Mouse (Mus musculus) urinary bladder, adult 18-20 months (tissue): ENCODE data around the gene Yap1.
"Not testable (repeated sequence)": the region's sequence is repeated elsewhere in the genome, so short reads cannot be mapped to it uniquely, and the experiment has no call there.

Experiments
- DNase-seq, 2 experiments: peaks; one replicate each; pipeline ENCODE4 v3.0.0; 2022; ENCODE audit warnings: low spot score in 2 of 2, mixed read lengths in 2 of 2

Yap1 gene

DNA sequence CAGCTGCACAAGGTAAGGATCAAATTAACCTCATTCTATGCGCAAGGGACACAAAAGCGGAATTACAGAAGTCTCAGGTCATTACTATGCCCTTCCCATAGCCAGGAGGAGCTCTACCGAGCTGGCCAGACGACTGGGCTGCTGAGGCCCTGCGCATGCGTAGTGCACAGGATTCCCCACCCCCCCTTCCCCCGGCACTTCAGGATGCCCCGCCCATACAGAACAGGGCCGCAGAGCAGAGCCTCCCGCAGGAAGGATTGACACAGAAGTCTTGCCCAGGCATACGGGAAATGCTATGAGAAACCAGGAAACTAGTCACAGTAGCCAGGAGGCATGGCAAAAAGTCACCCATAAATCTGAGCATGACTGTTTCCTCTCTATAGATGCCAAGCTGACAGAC is 89.9 kb downstream of the Yap1 start:
- peak in 1 of 2 experiments; percentile 29 for DNase-seq

DNA sequence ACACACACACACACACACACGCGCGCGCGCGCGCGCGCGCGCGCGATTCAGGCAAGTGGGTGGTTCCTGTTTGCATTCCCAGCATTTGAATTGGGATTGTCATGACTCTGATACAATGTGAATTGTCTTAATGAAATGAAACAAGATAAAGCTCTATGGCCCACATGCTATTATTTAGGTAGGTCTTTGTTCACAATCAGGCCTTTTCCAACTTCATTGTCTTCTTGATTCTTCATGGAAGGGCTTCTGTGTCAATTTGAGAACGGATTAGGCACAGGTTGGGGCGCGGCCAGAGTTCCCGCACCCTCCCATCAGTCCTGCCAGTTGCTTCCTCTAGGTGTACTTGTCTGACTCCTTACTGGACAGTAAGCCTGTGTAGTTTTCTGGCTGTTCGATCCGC is 90.4 kb downstream of the Yap1 start:
- no peak for DNase-seq

DNA sequence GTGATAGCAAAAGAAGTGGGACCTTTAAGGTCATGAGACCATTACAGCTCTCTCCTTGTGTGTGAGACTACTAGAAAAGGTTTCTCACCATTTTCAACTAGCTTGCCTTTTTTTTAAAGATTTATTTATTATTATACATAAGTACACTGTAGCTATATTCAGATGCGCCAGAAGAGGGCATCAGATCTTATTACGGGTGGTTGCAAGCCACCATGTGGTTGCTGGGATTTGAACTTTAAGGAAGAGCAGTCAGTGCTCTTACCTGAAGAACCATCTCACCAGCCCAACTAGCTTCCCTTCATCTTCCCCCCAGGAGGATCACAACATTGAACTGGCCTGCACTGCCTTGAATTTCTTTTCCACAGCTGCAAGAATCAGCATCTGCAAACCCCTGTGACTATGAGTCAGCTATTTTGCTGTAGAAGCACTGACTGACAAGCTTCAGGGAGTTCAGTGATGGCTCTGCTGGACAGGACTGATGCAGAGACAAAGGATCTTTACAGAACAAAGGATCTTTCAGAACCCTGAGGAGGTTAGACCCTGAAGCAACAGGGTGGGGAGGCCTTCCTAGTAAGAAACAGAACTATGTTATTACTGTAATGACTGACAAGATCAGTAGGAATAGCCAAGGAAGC is 96.9 kb downstream of the Yap1 start:
- no peak for DNase-seq

DNA sequence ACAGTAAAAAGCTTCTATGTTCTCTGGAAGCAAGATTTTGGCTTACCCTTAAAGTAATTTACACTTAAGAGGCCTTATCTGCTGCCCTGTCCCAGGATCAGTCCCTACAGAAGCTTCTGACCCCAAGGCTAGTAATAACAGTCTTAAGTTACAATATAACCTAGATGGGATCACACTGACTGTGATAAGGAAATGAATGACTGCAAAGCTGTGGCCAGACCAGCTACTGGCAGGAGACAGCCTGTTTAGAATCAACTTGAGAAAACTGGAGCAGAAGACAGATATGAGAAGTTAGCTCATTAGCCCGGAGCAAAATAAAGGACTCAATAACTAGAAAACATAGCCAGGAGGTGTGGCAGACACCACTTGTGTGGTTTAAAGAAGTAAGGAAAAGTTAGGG is 97.8 kb downstream of the Yap1 start:
- no peak for DNase-seq

DNA sequence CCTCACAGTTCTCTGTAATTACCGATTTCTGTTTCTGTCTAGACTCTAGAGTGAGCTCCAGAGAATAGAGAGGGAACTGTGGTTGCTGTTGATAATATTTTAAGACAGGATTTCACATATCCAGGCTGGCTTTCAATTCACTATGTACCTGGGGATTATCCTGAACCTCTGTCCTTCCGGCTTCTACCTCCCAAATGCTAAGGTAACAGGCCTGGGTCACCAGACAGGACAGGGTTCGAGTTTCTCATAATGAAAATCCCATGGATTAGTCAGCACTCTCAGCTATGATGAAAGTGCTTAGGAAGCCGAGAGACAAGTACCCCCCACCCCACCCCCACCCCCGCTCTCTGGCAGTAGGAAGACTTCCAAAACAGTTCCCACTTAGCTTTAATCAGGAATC is 100.6 kb downstream of the Yap1 start:
- DNase-seq: no peak

DNA sequence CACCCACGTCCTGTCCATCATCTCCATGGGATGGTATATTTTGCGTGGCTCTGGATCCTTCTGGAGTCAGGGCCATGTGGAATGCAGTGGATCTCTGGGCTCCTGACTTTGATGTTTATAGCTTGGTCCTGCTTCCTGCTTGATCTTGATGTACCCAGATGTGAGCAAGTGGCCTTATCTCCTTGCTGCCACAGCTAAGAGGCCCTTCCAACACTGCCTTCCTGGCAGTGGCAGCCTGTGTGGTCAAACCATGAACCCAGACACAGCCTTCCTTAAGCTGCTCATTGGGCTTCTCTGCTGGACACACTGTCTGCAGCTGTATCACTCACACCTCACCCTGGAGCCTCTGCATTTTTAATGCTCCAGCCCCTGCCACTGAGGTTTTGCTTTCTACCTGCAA is 101.1 kb downstream of the Yap1 start:
- DNase-seq: no peak

DNA sequence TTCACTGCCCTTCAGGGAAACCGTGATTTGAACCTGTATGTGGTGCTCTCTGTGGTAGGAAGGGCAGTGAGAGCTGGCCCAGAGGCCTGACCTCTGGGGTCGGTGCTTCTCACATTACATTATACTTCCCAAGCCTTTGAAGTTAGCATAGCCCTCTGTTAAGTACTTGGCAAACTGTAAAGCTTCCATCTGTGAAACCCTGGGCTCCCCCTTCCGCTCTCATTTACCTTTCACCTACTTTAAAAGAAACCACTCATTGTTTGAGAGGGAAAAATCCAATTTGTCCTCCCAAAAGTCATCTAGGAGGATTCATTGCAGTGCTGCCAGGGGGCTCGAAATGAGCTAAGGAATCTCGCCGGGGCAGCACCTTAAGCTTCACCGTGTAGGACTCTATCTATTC is 102.1 kb downstream of the Yap1 start:
- DNase-seq: no peak

DNA sequence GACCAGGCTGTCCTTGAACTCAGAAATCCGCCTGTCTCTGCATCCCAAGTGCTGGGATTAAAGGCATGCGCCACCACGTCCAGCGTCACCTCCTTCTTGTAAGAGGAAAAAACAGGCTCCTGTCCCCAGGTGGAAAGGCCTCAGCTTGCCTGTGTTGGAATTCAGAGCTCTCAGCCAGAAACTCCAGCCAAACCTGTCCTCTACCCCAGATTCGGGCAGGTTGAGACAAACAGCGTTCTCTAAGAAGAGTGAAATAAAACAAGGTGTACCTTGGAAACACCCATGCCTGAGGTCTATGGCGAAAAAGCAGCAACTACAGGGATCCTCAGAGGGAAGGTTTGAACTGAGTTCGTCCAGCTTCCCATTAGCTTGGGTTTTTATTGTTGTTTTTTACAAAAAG is 103.4 kb downstream of the Yap1 start:
- DNase-seq: peak in 1 of 2 experiments; percentile 26

DNA sequence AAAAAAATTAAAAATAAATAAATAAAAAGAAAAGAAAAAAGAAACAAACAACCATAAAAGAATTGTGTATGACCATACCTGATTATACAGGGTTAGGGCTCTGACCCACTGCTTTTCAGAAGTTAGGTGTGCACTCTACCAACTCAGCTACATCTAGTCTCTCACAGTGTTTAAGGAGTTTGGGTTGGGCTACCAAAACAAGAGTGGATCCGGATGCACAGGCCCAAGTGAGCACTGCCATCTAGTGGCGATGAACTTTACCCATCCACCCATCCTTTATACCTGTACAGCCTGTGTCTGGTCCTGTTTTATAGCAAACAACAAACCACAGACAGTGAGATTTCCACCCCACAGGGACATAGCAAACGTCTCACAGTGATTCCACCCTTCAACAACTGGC is 106.9 kb downstream of the Yap1 start:
- peak; percentile 43 to 48 for DNase-seq

DNA sequence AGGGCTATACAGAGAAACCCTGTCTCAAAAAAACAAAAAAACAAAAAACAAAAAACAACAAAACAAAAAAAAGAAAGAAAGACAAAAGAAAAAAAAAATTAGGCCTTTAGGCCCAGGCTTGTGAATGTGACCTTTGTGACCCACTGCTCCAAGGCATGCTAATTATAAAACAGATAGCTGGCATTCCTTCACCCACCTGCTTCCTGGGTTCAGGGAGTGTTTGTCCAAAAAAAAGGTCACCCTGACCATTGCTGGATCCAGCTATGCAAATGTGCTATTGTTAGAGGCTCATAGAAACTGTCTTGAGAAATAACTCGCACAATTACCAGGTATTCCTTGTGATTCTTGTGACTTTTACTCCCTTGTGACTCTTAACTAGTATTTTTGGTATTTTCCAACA is 112.6 kb downstream of the Yap1 start:
- DNase-seq: not testable (repeated sequence)

DNA sequence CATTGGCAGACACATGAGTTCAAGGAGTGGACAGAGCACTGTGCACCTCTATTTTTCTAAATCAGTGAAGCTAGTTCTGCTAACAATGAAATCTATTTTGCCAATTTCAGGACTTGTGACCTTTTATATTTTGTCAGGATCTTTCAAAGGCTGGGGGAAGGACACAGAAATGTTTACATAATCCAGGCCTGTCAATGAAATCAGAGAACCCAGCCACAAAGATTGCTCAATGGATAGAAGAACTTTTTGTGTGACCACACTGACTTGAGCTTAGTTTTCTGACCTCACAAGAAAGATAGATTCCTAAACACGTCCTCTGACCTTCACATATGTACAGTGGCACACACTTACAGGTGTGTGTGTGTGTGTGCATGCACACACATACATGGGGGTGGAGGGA is 113.2 kb downstream of the Yap1 start:
- no peak for DNase-seq

DNA sequence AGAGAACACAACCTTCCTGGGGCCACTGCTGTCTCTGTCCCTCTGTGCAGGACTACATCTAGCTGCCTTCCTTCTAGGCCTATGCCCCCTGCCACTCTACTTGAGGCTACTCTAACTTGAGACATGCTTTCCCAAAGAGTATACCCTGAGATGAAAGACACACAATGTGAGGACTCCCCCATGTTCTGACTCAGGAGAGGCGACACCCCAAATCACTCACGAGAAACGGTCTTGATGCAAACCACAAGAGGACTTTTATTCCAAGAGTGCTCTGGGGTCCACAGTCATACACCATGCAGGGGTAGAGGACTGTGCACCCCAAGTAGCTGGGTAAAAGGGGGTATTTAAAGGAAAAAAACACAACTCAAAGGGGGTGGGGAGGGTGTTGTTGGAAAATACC is 120.0 kb downstream of the Yap1 start:
- DNase-seq: no peak

DNA sequence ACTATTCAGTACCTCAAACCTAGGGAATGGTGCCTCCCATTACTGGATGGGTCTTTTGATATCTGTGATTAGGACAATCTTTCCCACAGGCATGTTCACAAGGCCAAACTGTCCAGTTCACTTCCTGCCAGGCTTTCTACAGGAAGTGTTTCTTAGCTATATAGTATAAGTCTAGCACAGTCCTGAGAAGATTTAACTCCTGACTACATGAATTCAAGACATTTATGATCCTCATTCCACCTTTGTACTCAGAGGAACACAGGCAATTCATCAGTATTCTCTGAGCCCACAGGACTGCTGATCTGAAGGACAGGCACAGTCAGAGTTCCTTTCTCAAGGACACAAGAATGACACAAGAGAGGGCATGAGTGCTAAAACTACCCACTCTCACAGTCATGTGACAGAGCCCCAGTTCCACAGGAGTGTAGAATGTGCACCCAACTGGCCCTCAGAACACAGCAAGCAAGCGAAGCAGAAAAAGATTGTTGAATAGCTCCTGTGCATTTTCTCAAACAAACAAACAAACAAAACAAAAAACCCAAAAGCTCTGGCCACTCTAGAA is 122.0 kb downstream of the Yap1 start:
- DNase-seq: no peak
